Mouse (Mus musculus): ENCODE measurements around the gene N4bp3. TPM values are rescaled to one million over a fixed set of nuclear protein-coding genes. Genes with fewer than 3 reads are reported as not detected.

N4bp3 gene
- polyA plus RNA-seq, 1 experiment, result 9.1 TPM

GRCm38 (mm10) chr11:51656798-51657521, 6.3 kb upstream of the N4bp3 start:
- H3K4me3 ChIP-seq (ENCODE audit: insufficient read depth, low read length), result no peak overlapping the region
- no peak overlapping the region for H3K27ac ChIP-seq (ENCODE audit: insufficient read depth, low read length)
- TF ChIP-seq CTCF (IDR thresholded peaks at IDR 0.05; ENCODE audit: extremely low read depth, insufficient read depth, low read length), result no peak
- TF ChIP-seq POLR2A (IDR thresholded peaks at IDR 0.05; ENCODE audit: extremely low read depth, insufficient read depth, low read length), result no peak
- 0 out of 2 replicates have a peak, but pooled peaks cover 4% of the 10 kb centered on the region for H3K4me1 ChIP-seq (ENCODE audit: control insufficient read depth, insufficient read depth, low read length)

- TF ChIP-seq CTCF (IDR thresholded peaks at IDR 0.05; ENCODE audit: extremely low read depth, insufficient read depth, low read length), result no peak
- TF ChIP-seq POLR2A (IDR thresholded peaks at IDR 0.05; ENCODE audit: extremely low read depth, insufficient read depth, low read length), result no peak
- H3K4me3 ChIP-seq (ENCODE audit: insufficient read depth, low read length), result no peak overlapping the region
- no peak overlapping the region for H3K27ac ChIP-seq (ENCODE audit: insufficient read depth, low read length)
- 0 out of 2 replicates have a peak, but pooled peaks cover 4% of the 10 kb centered on the region for H3K4me1 ChIP-seq (ENCODE audit: control insufficient read depth, insufficient read depth, low read length)
These were observed 4.2 kb upstream of the N4bp3 start for GRCm38 (mm10) chr11:51654891-51655290.

DNA sequence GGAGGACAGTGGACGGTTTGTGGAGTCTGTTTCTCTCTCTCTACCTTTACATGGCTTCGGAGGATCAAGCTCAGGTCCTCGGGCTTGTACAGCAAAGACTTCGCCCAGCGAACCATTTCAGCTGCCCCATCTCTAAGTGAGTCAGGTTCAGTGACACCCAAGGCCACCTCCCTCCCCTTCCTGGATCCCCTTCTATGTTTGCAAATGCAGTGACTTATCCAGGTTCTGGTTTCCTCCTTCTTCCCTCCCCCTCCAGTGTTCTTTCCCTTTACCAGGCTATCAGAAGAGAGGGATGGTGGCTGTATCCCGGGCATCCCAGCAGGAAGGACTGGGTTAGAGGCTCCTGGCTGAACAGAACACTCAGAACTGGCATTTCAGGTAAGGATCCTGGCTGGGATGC, 3.1 kb upstream of the N4bp3 start:
- Histone ChIP-seq H3K27ac (ENCODE audit: insufficient read depth, low read length) (no peak overlapping the region), H3K4me1 (ENCODE audit: control insufficient read depth, insufficient read depth, low read length) (0 out of 2 replicates have a peak, but pooled peaks cover 1% of the 10 kb centered on the region), H3K4me3 (ENCODE audit: insufficient read depth, low read length) (no peak overlapping the region)
- TF ChIP-seq POLR2A (IDR thresholded peaks at IDR 0.05; ENCODE audit: extremely low read depth, insufficient read depth, low read length) (no peak), CTCF (IDR thresholded peaks at IDR 0.05; ENCODE audit: extremely low read depth, insufficient read depth, low read length) (no peak)

GRCm38 (mm10) chr11:51652889-51653418, 2.3 kb upstream of the N4bp3 start:
- no peaks in the 10 kb centered on the region for H3K4me1 ChIP-seq (ENCODE audit: control insufficient read depth, insufficient read depth, low read length)
- TF ChIP-seq POLR2A (IDR thresholded peaks at IDR 0.05; ENCODE audit: extremely low read depth, insufficient read depth, low read length) (no peak), CTCF (IDR thresholded peaks at IDR 0.05; ENCODE audit: extremely low read depth, insufficient read depth, low read length) (no peak)
- no peak overlapping the region for H3K4me3 ChIP-seq (ENCODE audit: insufficient read depth, low read length)
- H3K27ac ChIP-seq (ENCODE audit: insufficient read depth, low read length), result no peak overlapping the region

- no peak for TF ChIP-seq POLR2A (IDR thresholded peaks at IDR 0.05; ENCODE audit: extremely low read depth, insufficient read depth, low read length)
- TF ChIP-seq CTCF (IDR thresholded peaks at IDR 0.05; ENCODE audit: extremely low read depth, insufficient read depth, low read length), result no peak
- Histone ChIP-seq H3K4me1 (ENCODE audit: control insufficient read depth, insufficient read depth, low read length) (peaks cover 2% of the 10 kb centered on the region; the same call in 1 of the 2 replicates), H3K27ac (ENCODE audit: insufficient read depth, low read length) (peak overlapping the region; percentile 74), H3K4me3 (ENCODE audit: insufficient read depth, low read length) (peak overlapping the region; percentile 66)
These were observed 381 bp downstream of the N4bp3 start for GRCm38 (mm10) chr11:51650261-51650660.

- H3K27ac ChIP-seq (ENCODE audit: insufficient read depth, low read length), result no peak overlapping the region
- peaks cover 2% of the 10 kb centered on the region; the same call in 1 of the 2 replicates for H3K4me1 ChIP-seq (ENCODE audit: control insufficient read depth, insufficient read depth, low read length)
- H3K4me3 ChIP-seq (ENCODE audit: insufficient read depth, low read length), result peak overlapping the region; percentile 66
- TF ChIP-seq POLR2A (IDR thresholded peaks at IDR 0.05; ENCODE audit: extremely low read depth, insufficient read depth, low read length), result peak; percentile 36; the same call in 1 of the 2 replicates
- TF ChIP-seq CTCF (IDR thresholded peaks at IDR 0.05; ENCODE audit: extremely low read depth, insufficient read depth, low read length), result no peak
These were observed 798 bp downstream of the N4bp3 start for GRCm38 (mm10) chr11:51649889-51650199.

GRCm38 (mm10) chr11:51649111-51649888, 1.3 kb downstream of the N4bp3 start:
- Histone ChIP-seq H3K27ac (ENCODE audit: insufficient read depth, low read length) (peak overlapping the region; percentile 8; the same call in 1 of the 2 replicates), H3K4me1 (ENCODE audit: control insufficient read depth, insufficient read depth, low read length) (peaks cover 2% of the 10 kb centered on the region; the same call in 1 of the 2 replicates), H3K4me3 (ENCODE audit: insufficient read depth, low read length) (peak overlapping the region; percentile 66)
- no peak for TF ChIP-seq POLR2A (IDR thresholded peaks at IDR 0.05; ENCODE audit: extremely low read depth, insufficient read depth, low read length)
- no peak for TF ChIP-seq CTCF (IDR thresholded peaks at IDR 0.05; ENCODE audit: extremely low read depth, insufficient read depth, low read length)

DNA sequence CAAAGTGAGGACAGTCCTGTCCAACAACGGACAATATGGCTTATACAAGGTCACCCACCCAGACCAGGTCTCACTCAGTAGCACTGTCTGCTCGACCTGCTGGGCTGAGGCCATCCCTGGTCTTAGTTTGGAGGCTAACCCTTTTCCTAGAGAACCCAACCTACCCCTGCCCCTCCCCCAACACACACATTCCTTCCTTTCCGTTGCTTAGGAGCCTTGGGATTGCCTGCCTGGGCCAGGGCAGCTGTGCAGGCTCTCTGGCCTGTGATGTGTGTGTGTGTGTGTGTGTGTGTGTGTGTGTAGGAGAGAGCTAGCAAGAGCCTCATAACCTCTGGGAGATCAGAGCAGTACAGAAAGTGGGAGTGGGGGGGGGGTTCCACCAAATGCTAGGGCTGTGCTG, 2.1 kb downstream of the N4bp3 start:
- no peak overlapping the region; the same call in 1 of the 2 replicates for H3K4me3 ChIP-seq (ENCODE audit: insufficient read depth, low read length)
- no peak for TF ChIP-seq CTCF (IDR thresholded peaks at IDR 0.05; ENCODE audit: extremely low read depth, insufficient read depth, low read length)
- TF ChIP-seq POLR2A (IDR thresholded peaks at IDR 0.05; ENCODE audit: extremely low read depth, insufficient read depth, low read length), result no peak
- H3K27ac ChIP-seq (ENCODE audit: insufficient read depth, low read length), result 0 out of 2 replicates have a peak overlapping the region, but pooled peaks have one; percentile 8
- H3K4me1 ChIP-seq (ENCODE audit: control insufficient read depth, insufficient read depth, low read length), result peaks cover 2% of the 10 kb centered on the region; the same call in 1 of the 2 replicates
